Mouse (Mus musculus) bone marrow, adult 2 months (tissue): ENCODE data around the gene Piwil4.

Experiments used
- CTCF ChIP-seq: fragments of 200-500 bp; IDR thresholded peaks from 2 replicates; pipeline ENCODE4 v1.5.1; 2011; ENCODE audit warnings: low read length, control low read depth; ENCODE audit not compliant: control insufficient read depth, insufficient read depth
- POLR2A ChIP-seq: fragments of 200-500 bp; IDR thresholded peaks from 2 replicates; pipeline ENCODE4 v1.6.1; 2011; ENCODE audit warnings: low read depth, mild to moderate bottlenecking, control low read depth, low read length, borderline replicate concordance; ENCODE audit not compliant: control insufficient read depth

DNA sequence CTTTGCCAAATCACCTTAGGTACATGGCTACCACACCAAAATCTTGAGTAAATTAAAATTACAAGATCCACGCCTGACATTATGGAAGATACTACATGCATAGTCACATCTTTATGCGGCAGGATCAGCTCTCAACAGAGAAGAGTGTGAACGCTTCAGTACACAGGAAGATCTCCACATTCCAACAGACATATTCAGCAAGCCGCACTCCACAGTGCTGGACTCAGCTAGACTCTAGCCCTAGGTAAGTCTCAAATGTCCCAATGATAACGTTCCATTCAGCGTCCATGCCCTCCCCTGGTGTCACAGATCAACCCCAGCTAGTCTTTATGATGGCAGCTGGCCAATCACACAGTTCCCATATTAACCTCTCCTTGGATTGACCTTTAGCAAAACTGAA, 14.5 kb downstream of the Piwil4 start:
- TF ChIP-seq POLR2A: no peak
- no peak for TF ChIP-seq CTCF
